Mouse (Mus musculus) myocyte (in vitro differentiated cells): ENCODE measurements at regions not wholly inside any gene's neighbourhood (a gene's known extent, or its start where the extent isn't known, plus 50 kb on each side); places are given as distances from the start of the nearest gene placed in this dataset.

Experiments used
- E2F4 ChIP-seq: IDR thresholded peaks from one replicate; pipeline ENCODE4 v1.6.1; 2011; ENCODE audit warnings: mild to moderate bottlenecking, control low read depth, moderate library complexity; ENCODE audit not compliant: insufficient read depth
- MAX ChIP-seq: IDR thresholded peaks from one replicate; pipeline ENCODE4 v1.6.1; 2011; ENCODE audit warnings: low read depth, mild to moderate bottlenecking, control low read depth
- POLR2A ChIP-seq: IDR thresholded peaks from one replicate; pipeline ENCODE4 v1.6.1; 2011; ENCODE audit warnings: low read depth, mild to moderate bottlenecking, control low read depth, moderate library complexity; ENCODE audit not compliant: insufficient read length
- TCF12 ChIP-seq: IDR thresholded peaks from one replicate; pipeline ENCODE4 v1.6.1; 2011; ENCODE audit warnings: mild to moderate bottlenecking, control low read depth; ENCODE audit not compliant: poor library complexity, insufficient read depth, severe bottlenecking

GRCm38 (mm10) chr15:37114119-37114518 lies 106.5 kb upstream of the Zfp706 start:
- TF ChIP-seq POLR2A, result no peak
- no peak for TF ChIP-seq E2F4
- TF ChIP-seq TCF12, result no peak
- no peak for TF ChIP-seq MAX
